Mouse (Mus musculus): ENCODE results near the gene Lcn5.
"Not testable (repeated sequence)": the region's sequence is repeated elsewhere in the genome, so short reads cannot be mapped to it uniquely, and the experiment has no call there.

The Lcn5 gene

DNA sequence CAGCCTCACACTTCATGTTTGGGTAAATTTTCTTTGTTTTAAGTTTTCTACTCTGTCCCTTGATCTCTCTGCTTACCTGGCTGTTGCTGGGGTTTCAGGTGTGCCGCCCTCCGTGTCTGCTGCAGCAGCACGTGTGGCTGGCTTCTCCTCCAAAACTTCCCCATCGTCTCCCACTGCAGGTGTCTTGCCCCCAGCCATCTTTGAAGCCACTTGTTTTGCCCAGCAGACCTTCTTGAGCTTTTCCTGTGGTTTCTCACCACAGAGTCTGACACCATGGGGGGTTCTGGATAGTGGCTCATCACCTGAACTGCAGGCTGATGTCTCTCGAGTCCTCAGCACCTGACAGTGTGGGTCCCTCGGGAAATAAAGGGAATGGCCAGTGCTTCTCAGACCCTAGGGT is 21.8 kb downstream of the Lcn5 start:
- DNase-seq (ENCODE audit: low spot score) = no peak

DNA sequence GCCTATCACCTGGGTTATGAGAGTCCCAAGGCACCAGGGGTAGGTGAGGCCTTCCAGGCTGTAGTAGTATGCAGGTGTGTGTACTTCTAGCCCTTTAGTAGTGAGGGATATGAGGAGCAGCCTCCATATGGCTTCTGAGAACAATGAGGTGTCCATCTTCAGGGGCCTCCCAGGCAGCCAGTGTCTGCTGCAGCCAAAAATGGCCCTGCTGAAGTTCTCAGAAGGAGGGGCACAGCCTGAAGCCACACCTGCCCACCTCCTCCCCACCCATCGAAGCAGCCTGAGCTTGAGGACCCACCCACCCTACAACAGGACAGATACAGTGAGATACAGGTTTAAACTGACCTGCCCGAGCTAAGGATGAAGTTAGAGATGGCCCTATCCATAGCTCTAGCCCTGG is 24.7 kb downstream of the Lcn5 start, which contains the start of gene Lcn10:
TSS of gene Lcn10 (plus strand) at position 301 of the 400 bp plus-strand sequence.
- DNase-seq (ENCODE audit: low spot score) = no peak

DNA sequence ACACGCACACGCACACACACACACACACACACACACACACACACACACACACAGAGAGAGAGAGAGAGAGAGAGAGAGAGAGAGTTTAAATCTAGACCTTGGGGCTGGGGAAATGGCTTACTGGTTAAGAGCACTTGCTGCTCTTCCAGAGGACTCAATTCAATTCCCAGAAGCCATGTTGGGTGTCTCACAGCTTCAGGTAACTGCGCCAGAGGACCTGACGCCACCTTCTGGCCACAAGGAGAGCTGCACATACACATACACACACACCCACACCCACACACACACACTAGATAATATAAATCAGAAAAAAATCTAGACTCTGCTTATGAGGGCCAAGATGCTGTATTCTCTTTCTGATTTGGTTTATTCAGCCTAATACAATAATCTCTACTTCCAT is 29.2 kb downstream of the Lcn5 start:
- DNase-seq (ENCODE audit: low spot score) = no peak

DNA sequence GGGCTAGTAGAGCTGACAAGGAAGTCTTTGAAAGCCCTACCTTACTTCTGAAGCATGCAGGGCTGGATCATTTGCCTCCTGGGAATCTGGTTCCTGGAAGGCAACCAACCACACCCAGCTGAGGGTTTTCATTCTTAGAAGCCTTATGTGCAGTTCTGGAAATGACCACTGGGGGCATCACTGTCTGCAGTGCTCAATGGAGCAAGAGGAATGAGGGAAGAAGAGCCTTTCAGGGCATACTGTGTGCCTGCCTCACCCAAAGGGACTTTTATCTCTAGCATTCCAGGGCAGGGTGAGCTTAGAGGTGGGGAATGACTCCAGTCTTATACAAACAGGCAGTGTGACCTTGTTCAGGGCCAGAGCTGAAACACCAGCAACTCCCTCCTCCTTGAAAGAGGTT is 36.9 kb downstream of the Lcn5 start:
- DNase-seq (ENCODE audit: low spot score) = peak; percentile 64

DNA sequence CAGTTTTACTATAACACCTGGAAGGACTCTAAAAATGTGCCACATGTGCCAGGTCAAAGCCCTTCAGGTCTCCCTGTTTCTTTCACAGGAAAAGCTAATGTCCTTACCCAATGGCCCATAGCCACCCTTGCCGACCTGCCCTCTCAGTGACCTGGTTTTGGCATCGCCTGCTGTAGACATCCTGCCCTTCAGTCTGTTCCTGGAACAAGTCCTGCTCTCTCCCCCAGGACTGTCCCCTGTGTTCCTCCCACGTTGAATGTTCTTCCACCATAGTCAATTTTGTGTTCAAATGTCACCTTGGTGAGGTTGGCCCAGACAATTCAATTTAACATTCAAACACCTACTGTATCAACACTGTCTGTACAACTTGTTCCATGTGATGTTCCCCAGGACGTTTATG is 39.2 kb downstream of the Lcn5 start:
- DNase-seq (ENCODE audit: low spot score) = no peak

DNA sequence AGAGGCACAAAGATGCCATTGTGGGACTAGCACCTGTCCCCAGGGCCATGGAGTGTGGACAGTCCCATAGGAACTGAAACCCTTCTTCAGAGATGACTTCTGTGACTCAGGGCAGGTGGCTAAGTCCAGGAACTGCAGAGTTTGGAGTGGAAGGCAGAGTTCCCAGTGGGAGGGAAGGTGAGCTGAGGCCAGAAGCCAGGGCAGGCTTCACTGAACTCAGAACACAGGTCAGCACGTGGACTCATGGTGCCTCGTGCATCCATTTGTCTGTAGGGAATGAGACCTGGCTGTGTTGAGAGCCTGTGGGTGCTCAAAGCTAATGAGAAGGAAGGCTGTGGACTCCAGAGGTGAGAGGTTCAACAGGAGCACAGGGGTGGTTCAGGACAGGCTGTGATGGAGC is 40.9 kb downstream of the Lcn5 start:
- no peak for DNase-seq (ENCODE audit: low spot score)

DNA sequence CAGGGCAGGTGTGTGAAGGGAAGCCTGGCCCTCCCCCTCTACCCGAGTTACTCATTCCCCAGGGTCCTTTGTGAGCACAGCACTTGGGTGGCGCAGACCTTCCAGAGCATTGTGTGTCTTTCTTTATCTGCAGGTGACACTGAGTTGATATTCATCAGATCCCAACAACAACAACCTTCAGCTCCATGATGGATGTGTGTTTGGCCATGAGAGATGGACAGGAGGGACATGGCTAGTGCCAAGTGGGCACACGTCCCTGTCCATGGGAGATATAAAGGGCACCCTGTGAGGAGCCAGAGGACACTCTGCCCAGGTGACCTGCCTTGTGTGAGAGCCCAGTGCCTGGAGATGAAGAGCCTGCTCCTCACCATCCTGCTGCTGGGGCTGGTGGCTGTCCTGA is 42.0 kb downstream of the Lcn5 start, which contains the start of gene Obp2a:
TSS of gene Obp2a (plus strand) at position 301 of the 400 bp plus-strand sequence.
- DNase-seq (ENCODE audit: low spot score) = not testable (repeated sequence)

DNA sequence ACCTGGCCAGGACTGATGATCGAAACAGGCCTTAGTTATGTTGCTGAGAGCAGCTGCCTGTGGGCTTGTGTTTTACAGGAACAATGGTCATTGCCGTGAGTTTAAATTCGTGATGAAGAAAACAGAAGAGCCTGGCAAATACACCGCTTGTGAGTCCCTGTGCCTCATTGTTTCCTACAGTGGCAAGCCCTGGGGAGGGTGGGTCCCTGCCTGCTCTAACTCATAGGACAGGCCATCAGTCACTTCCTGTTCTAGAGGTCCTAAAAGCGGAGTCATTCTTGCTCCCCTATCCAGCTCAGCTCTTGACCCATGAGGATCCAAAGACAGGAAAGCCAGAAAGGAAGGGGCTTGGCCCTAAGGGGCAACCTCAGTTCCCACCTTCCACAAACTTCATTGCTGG is 43.2 kb downstream of the Lcn5 start:
- DNase-seq (ENCODE audit: low spot score) = no peak

DNA sequence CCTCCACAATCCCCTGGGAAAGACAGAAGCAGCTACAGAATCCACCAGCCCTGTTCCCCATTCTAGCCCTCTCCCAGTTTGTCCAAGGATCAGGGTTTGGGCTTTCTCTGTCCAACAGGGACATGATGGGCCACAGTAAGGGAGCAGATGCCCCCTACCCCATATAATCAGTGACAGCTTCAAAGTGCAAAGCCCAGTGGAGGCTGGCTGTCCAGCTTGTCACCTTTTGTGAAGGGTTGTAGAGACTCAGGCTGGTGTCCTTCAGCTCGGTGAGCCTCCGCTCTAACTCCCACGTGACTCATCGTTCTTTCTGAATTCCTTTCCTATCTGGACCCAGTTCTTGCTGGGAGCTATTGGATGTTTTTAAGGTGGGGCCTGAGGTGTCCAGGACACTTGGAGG is 46.0 kb downstream of the Lcn5 start:
- no peak for DNase-seq (ENCODE audit: low spot score)

DNA sequence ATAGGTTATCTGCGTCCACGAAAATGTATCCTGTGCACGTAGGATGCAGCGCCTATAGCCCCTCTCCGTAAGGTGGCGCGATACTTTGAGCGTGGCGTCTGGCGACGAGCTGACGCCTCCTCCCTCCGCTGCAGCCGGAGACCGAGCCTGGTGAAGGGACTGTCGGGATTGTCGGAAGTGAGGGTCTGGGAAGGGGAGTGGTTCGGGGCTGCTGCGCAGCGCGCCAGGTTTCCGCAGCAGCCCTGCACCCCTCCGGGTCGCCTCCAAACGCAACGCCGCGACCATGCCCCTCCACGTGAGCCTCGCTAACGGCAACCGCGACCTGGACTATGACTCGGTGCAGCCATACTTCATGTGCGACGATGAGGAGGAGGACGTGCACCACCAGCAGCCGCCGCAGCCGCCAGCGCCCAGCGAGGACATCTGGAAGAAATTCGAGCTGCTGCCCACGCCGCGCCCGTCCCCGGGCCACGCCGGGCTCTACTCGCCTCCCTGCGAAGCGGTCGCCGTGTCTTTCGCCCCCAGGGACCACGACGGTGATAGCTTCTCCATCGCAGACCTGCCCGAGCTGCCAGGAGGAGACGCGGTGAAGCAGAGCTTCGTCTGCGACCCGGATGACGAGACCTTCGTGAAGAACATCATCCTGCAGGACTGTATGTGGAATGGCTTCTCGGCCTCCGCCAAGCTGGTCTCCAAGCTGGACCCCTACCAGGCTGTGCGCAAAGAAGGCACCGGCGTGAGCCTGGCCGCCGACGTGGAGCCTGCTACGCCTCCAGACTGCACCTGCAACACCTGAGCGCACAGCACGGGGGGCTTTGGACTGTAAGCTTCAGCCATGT is 49.1 kb downstream of the Lcn5 start, which contains the start of gene Bmyc:
TSS of gene Bmyc (plus strand) at position 97 of the 839 bp plus-strand sequence.
- no peak for DNase-seq (ENCODE audit: low spot score)

DNA sequence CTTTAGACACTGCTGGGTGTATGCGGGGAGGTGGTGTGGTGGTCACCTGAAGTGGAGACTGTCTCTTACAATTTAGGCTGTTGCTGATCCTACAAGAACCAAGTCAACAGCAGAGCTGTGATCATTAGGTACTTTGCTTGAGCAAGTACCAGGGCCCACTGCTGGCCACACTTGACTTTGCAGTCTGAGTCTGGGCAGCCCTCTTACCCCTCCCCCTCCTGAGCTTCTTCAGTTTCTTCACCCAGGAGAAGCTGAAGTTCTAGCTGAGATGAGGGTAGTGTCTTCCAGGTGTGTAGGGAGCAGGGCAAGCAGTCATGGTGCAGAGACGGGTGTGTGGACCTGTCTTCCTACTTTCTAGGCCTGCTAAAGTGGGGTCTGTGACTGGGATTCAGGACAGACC is 50.4 kb downstream of the Lcn5 start:
- peak; percentile 16 for DNase-seq (ENCODE audit: low spot score)

DNA sequence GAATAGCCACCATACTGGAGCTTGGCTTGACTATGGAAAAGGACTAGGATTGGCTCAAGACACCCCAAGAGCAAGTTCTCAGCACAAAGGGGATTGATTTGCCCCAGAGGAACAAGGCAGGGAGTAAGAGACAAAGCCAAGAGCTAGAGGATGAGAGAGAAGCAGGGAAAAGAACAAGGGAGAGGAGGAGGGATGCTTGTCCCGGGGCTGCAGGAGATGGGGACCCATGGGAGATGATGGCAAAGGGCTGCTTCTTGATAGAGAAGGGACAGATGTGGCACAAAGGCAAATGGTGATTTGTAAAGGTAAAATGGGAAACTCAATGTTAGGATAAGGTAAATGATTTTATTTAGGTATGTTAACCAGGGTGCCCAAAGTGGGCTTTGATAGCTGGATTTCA is 51.3 kb downstream of the Lcn5 start:
- DNase-seq (ENCODE audit: low spot score) = not testable (repeated sequence)

DNA sequence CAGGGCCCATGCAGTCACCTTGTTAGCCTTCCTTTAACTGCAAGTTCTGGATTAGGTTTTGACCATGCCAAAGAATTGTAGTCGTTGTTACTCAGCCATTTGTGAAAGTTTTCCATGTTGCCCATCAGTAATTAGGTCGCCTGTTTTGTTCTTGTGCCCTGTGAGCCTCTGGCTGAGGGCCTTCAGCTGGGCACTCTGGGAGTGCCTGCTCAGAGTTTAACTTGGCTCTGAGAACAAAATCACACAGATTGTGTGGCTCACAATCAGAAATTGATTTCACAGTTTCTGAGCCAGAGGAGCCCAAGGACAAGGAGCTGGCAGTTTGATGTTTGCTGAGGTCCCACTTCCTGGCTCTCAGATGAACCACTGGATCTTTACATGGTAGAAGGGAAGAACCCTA is 52.0 kb downstream of the Lcn5 start:
- DNase-seq (ENCODE audit: low spot score) = not testable (repeated sequence)

All from adipocyte (in vitro differentiated cells).